Mouse (Mus musculus): ENCODE data around the gene Depdc7. TPM values are rescaled to one million over a fixed set of nuclear protein-coding genes. Genes with fewer than 3 reads are reported as not detected.

Depdc7 gene
- polyA plus RNA-seq, 1 experiment from 2014 or later, result 8.1 TPM

DNA sequence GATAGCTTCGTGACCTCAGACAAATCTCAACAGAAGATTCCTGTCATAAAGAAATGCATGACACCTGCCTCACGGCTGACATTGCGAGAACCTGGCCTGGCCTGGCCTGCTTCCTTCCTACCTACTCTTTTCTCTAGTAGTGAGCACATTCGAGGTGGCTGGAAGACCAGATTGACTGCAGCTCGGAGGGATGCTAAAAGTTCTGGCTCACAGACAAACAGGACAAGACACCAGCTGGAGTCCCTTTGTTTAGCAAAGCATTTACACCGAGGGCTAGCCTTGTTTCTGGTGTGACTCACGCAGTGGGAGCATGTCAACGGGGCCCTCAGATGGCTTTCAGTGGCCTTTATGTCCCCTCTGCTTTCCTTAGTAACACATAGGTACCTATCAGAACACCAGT is 54.0 kb downstream of the Depdc7 start:
- Histone ChIP-seq H3K4me1 (ENCODE audit: control insufficient read depth, insufficient read depth, low read length) (no peaks in the 10 kb centered on the region), H3K9ac (ENCODE audit: low read depth, low read length) (no peak overlapping the region), H3K4me3 (ENCODE audit: low read depth, low read length) (no peak overlapping the region), H3K27me3 (replicated peaks; ENCODE audit: control insufficient read depth, insufficient read depth, low read length) (no peaks in the 10 kb centered on the region), H3K36me3 (ENCODE audit: control insufficient read depth, insufficient read depth, low read length) (peaks cover 10% of the 10 kb centered on the region), H3K27ac (replicated peaks; ENCODE audit: low read depth, low read length) (no peak overlapping the region), H3K4me2 (ENCODE audit: low read depth, low read length) (no peak overlapping the region), H3K9me3 (ENCODE audit: control insufficient read depth, low read length) (no peaks in the 10 kb centered on the region)
- 81% methylated on average over 8 of the region's 8 CpGs for WGBS
- no peak for DNase-seq (ENCODE audit: low spot score)
- no peak for ATAC-seq (ENCODE audit: low read depth)

DNA sequence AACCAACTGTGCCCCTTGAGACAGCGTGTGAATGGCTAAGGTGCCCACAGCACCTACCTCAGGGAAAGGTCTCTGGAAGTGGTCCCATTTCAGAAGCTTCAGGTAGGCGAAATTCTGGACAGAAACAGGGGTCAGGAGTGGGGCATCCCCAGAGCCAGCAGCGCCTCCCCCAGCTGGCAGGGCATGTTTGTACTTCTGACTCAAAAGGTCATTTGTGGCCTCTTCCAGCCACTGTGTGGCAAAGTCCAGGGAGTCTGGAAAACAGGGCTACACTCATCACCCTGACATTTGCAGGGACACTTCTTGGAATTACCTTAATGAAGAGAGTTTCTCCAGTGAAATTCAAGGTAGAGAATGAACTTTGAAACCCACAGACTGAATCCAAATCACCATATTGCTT is 54.4 kb downstream of the Depdc7 start:
- ATAC-seq (ENCODE audit: low read depth) (no peak), DNase-seq (ENCODE audit: low spot score) (no peak)
- 78% methylated on average over 3 of the region's 3 CpGs for WGBS
- Histone ChIP-seq H3K4me3 (ENCODE audit: low read depth, low read length) (no peak overlapping the region), H3K9me3 (ENCODE audit: control insufficient read depth, low read length) (no peaks in the 10 kb centered on the region), H3K4me1 (ENCODE audit: control insufficient read depth, insufficient read depth, low read length) (no peaks in the 10 kb centered on the region), H3K4me2 (ENCODE audit: low read depth, low read length) (no peak overlapping the region), H3K9ac (ENCODE audit: low read depth, low read length) (no peak overlapping the region), H3K36me3 (ENCODE audit: control insufficient read depth, insufficient read depth, low read length) (peaks cover 14% of the 10 kb centered on the region), H3K27ac (replicated peaks; ENCODE audit: low read depth, low read length) (no peak overlapping the region), H3K27me3 (replicated peaks; ENCODE audit: control insufficient read depth, insufficient read depth, low read length) (no peaks in the 10 kb centered on the region)

DNA sequence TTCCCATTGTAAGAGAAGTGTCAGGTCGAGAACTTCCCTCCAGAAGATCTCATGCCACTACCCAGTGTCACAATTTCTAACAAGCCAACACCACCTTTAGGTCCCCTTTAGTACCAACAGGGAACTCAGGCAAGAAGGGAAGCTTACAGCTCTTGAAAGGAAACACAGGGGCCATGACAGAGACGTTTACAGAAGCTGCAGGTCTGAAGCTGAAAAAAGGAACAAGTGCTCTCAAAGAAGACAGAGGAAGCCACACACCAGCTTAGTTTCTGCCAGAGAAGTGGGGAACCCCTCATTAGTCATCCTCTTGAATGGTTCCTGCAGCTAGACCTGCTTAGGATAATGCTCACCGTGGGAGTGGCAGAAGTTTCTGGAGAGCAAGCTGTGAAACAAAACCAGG is 55.4 kb downstream of the Depdc7 start:
- H3K27me3 ChIP-seq (replicated peaks; ENCODE audit: control insufficient read depth, insufficient read depth, low read length), result no peaks in the 10 kb centered on the region
- ATAC-seq (ENCODE audit: low read depth) (no peak), DNase-seq (ENCODE audit: low spot score) (no peak)
- H3K9me3 ChIP-seq (ENCODE audit: control insufficient read depth, low read length), result no peaks in the 10 kb centered on the region
- WGBS, result 70% methylated on average over 3 of the region's 3 CpGs
- H3K9ac ChIP-seq (ENCODE audit: low read depth, low read length), result no peak overlapping the region
- no peak overlapping the region for H3K27ac ChIP-seq (replicated peaks; ENCODE audit: low read depth, low read length)
- H3K4me1 ChIP-seq (ENCODE audit: control insufficient read depth, insufficient read depth, low read length), result no peaks in the 10 kb centered on the region
- H3K36me3 ChIP-seq (ENCODE audit: control insufficient read depth, insufficient read depth, low read length), result peaks cover 24% of the 10 kb centered on the region
- no peak overlapping the region for H3K4me2 ChIP-seq (ENCODE audit: low read depth, low read length)
- no peak overlapping the region for H3K4me3 ChIP-seq (ENCODE audit: low read depth, low read length)

DNA sequence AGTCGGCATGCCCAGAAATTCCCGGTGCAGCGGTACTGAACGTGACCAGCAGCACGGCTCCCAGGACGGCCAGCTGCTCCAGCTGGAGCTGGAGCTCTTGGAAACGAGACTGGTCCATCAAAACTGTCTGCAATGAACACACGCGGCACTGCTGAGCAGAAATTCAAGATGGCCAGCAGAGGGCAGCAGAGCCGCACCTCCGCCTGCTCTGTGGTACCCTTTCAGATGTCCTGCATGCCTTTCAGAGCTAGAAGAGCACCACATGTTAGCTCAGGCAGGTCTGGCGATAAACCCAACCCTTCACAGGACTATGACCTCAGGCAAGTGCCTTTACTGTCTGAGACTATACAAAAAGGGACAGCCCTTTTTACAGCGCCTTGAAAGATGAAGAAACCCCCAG is 57.3 kb downstream of the Depdc7 start:
- Histone ChIP-seq H3K27ac (replicated peaks; ENCODE audit: low read depth, low read length) (no peak overlapping the region), H3K36me3 (ENCODE audit: control insufficient read depth, insufficient read depth, low read length) (peaks cover 35% of the 10 kb centered on the region), H3K4me1 (ENCODE audit: control insufficient read depth, insufficient read depth, low read length) (no peaks in the 10 kb centered on the region), H3K9ac (ENCODE audit: low read depth, low read length) (no peak overlapping the region), H3K9me3 (ENCODE audit: control insufficient read depth, low read length) (no peaks in the 10 kb centered on the region), H3K4me2 (ENCODE audit: low read depth, low read length) (no peak overlapping the region), H3K27me3 (replicated peaks; ENCODE audit: control insufficient read depth, insufficient read depth, low read length) (no peaks in the 10 kb centered on the region), H3K4me3 (ENCODE audit: low read depth, low read length) (no peak overlapping the region)
- WGBS, result 6% methylated on average over 13 of the region's 13 CpGs
- ATAC-seq (ENCODE audit: low read depth) (peak; percentile 91), DNase-seq (ENCODE audit: low spot score) (peak; percentile 83)

DNA sequence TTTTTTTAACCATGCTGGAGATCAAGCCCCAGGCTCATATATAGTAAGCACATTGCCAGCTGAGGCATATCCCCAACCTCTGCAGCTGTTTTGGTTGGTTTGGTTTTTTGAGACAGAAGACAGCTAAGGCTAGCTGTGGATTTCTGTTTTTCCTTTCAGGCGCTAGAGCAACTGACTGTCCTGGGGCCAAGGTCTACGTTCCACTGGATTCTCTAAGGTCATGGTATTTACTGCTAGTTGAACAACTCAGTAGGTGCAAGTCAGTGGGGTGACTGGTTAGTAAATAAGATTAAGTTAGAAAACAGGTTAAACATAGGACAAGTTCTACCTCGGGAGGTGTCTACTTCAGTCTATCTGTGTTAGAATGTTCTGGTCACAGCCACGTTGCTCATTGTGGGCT is 57.9 kb downstream of the Depdc7 start:
- no peak overlapping the region for H3K27ac ChIP-seq (replicated peaks; ENCODE audit: low read depth, low read length)
- WGBS, result 84% methylated on average over 4 of the region's 4 CpGs
- H3K9me3 ChIP-seq (ENCODE audit: control insufficient read depth, low read length), result no peaks in the 10 kb centered on the region
- H3K9ac ChIP-seq (ENCODE audit: low read depth, low read length), result no peak overlapping the region
- no peaks in the 10 kb centered on the region for H3K4me1 ChIP-seq (ENCODE audit: control insufficient read depth, insufficient read depth, low read length)
- H3K4me3 ChIP-seq (ENCODE audit: low read depth, low read length), result no peak overlapping the region
- H3K4me2 ChIP-seq (ENCODE audit: low read depth, low read length), result no peak overlapping the region
- H3K36me3 ChIP-seq (ENCODE audit: control insufficient read depth, insufficient read depth, low read length), result peaks cover 35% of the 10 kb centered on the region
- DNase-seq (ENCODE audit: low spot score) (no peak), ATAC-seq (ENCODE audit: low read depth) (no peak)
- no peaks in the 10 kb centered on the region for H3K27me3 ChIP-seq (replicated peaks; ENCODE audit: control insufficient read depth, insufficient read depth, low read length)

DNA sequence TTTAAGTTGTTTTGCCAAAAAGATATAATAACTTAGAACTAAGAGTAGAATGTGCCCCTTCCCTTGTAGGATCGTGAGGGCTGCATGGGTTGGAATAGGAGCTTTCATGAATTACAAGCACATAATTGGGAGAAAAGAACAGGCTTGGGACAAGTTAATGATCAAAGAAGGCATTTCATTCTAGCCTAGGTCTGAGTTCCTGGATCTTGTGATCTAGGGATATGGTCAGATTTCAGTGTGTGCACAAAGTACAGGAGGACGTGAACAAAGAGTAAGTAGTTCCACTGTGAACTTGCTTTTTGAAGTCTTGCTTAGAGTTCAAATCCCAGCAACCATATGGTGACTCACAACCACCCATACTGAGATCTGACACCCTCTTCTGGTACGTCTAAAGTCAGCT is 65.4 kb downstream of the Depdc7 start:
- DNase-seq (ENCODE audit: low spot score), result no peak
- H3K4me1 ChIP-seq (ENCODE audit: control insufficient read depth, insufficient read depth, low read length), result no peaks in the 10 kb centered on the region
- no peak overlapping the region for H3K9ac ChIP-seq (ENCODE audit: low read depth, low read length)
- no peaks in the 10 kb centered on the region for H3K27me3 ChIP-seq (replicated peaks; ENCODE audit: control insufficient read depth, insufficient read depth, low read length)
- no peak overlapping the region for H3K27ac ChIP-seq (replicated peaks; ENCODE audit: low read depth, low read length)
- no peak for ATAC-seq (ENCODE audit: low read depth)
- WGBS, result 66% methylated on average over 3 of the region's 3 CpGs
- no peaks in the 10 kb centered on the region for H3K9me3 ChIP-seq (ENCODE audit: control insufficient read depth, low read length)
- H3K36me3 ChIP-seq (ENCODE audit: control insufficient read depth, insufficient read depth, low read length), result peaks cover 11% of the 10 kb centered on the region; the same call in 1 of the 2 replicates
- H3K4me3 ChIP-seq (ENCODE audit: low read depth, low read length), result no peak overlapping the region
- no peak overlapping the region for H3K4me2 ChIP-seq (ENCODE audit: low read depth, low read length)

Other genes starting within 250 kb of the Depdc7 start
- gene Hipk3, start 248.4 kb downstream of the Depdc7 start, polyA plus RNA-seq (2014; fragmentation: Nextera tagmentation; extraction: Ambion mirVana), result 29.7 and 33.1 TPM in 2 replicates
- gene Cstf3, start 152.4 kb downstream of the Depdc7 start, polyA plus RNA-seq (2014; fragmentation: Nextera tagmentation; extraction: Ambion mirVana), result 47.3 and 54.7 TPM in 2 replicates
- 32.6 and 35.0 TPM in 2 replicates for gene Tcp11l1, start 30.7 kb downstream of the Depdc7 start, polyA plus RNA-seq (2014; fragmentation: Nextera tagmentation; extraction: Ambion mirVana)
- not detected in 2 replicates for gene Pin1rt1, start 26.5 kb downstream of the Depdc7 start, polyA plus RNA-seq (2014; fragmentation: Nextera tagmentation; extraction: Ambion mirVana)
- gene Qser1, start 73.9 kb upstream of the Depdc7 start, polyA plus RNA-seq (2014; fragmentation: Nextera tagmentation; extraction: Ambion mirVana), result 15.6 and 16.2 TPM in 2 replicates
- 2.6 and 3.0 TPM in 2 replicates for gene Prrg4, start 107.0 kb upstream of the Depdc7 start, polyA plus RNA-seq (2014; fragmentation: Nextera tagmentation; extraction: Ambion mirVana)
- 7.8 and 11.0 TPM in 2 replicates for gene Ccdc73, start 124.9 kb upstream of the Depdc7 start, polyA plus RNA-seq (2014; fragmentation: Nextera tagmentation; extraction: Ambion mirVana)